Mouse (Mus musculus): ENCODE measurements around the gene Eif4h. TPM values are rescaled to one million over a fixed set of nuclear protein-coding genes. Genes with fewer than 3 reads are reported as not detected.

Gene Eif4h
- polyA plus RNA-seq, 1 experiment from 2014 or later = 326 TPM

DNA sequence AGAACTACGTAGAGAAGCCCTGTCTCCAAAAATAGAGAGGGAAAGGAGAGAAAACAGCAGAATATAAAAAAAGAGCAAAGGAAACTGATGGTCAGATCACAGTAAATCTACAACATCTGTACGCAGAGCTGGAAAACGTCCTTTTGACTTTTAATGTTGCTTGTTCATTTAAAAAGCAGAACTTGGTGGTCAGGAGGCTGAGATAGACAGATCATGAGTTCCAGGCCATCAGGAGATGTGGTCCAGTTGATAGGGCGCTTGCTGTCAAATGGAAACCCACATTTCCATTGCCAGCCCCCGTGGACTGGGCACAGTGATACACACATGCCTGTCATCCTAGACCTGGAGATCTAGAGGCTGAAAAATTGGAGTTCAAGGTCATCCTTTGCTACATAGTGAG, 54.5 kb downstream of the Eif4h start:
- 87% methylated on average over 5 of the region's 5 CpGs for WGBS
- no peak overlapping the region for H3K4me3 ChIP-seq (ENCODE audit: control insufficient read depth in 1 of 2, insufficient read depth in 1 of 2, low read depth in 1 of 2, low read length in 2 of 2)

DNA sequence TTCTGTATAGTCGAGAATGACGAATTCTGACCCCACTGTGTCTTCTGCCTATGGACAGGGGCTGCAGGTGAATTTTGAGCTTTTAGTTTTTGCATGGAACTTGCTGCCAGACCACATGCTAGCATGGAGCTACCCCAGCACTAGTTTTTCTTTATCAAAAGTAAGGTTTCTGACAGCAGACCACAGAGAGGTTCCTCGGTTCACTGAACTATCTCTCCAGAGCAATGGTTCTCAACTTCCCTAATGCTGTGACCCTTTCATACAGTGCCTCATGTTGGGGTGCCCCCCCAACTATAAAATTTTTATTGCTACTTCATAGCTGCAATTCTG, 55.4 kb downstream of the Eif4h start:
- H3K27ac ChIP-seq (replicated peaks in 1 of 2; ENCODE audit: control insufficient read depth in 1 of 2, insufficient read depth in 1 of 2, low read depth in 2 of 2, low read length in 2 of 2) = no peak overlapping the region
- H3K4me2 ChIP-seq (ENCODE audit: low read length) = peak overlapping the region; percentile 87; the same call in 1 of the 2 replicates
- peaks cover 15% of the 10 kb centered on the region for H3K36me3 ChIP-seq (ENCODE audit: control insufficient read depth, insufficient read depth, low read length)
- WGBS = 79% methylated on average over 3 of the region's 3 CpGs
- H3K9me3 ChIP-seq (ENCODE audit: control insufficient read depth, low read length) = no peaks in the 10 kb centered on the region
- no peaks in the 10 kb centered on the region for H3K27me3 ChIP-seq (ENCODE audit: control insufficient read depth, insufficient read depth, low read length)
- H3K4me1 ChIP-seq (ENCODE audit: control insufficient read depth in 2 of 2, insufficient read depth in 2 of 2, low read length in 2 of 2) = peaks cover 2 to 9% of the 10 kb centered on the region in 2 experiments; a peak in 3 of 4 replicates
- H3K9ac ChIP-seq (ENCODE audit: low read length) = no peak overlapping the region
- no peak for ATAC-seq (ENCODE audit: insufficient number of reproducible peaks, insufficient read depth, low FRiP score, low read depth)
- no peak overlapping the region for H3K4me3 ChIP-seq (ENCODE audit: control insufficient read depth in 1 of 2, insufficient read depth in 1 of 2, low read depth in 1 of 2, low read length in 2 of 2)

More for the DNA sequence above, 54.5 kb downstream of the Eif4h start:
- no peak for ATAC-seq (ENCODE audit: insufficient number of reproducible peaks, insufficient read depth, low FRiP score, low read depth)
- Histone ChIP-seq H3K27ac (replicated peaks in 1 of 2; ENCODE audit: control insufficient read depth in 1 of 2, insufficient read depth in 1 of 2, low read depth in 2 of 2, low read length in 2 of 2) (no peak overlapping the region), H3K4me1 (ENCODE audit: control insufficient read depth in 2 of 2, insufficient read depth in 2 of 2, low read length in 2 of 2) (peaks cover 2 to 9% of the 10 kb centered on the region in 2 experiments; a peak in 3 of 4 replicates), H3K27me3 (ENCODE audit: control insufficient read depth, insufficient read depth, low read length) (no peaks in the 10 kb centered on the region), H3K4me2 (ENCODE audit: low read length) (no peak overlapping the region), H3K9me3 (ENCODE audit: control insufficient read depth, low read length) (no peaks in the 10 kb centered on the region), H3K36me3 (ENCODE audit: control insufficient read depth, insufficient read depth, low read length) (peaks cover 18% of the 10 kb centered on the region), H3K9ac (ENCODE audit: low read length) (no peak overlapping the region)

DNA sequence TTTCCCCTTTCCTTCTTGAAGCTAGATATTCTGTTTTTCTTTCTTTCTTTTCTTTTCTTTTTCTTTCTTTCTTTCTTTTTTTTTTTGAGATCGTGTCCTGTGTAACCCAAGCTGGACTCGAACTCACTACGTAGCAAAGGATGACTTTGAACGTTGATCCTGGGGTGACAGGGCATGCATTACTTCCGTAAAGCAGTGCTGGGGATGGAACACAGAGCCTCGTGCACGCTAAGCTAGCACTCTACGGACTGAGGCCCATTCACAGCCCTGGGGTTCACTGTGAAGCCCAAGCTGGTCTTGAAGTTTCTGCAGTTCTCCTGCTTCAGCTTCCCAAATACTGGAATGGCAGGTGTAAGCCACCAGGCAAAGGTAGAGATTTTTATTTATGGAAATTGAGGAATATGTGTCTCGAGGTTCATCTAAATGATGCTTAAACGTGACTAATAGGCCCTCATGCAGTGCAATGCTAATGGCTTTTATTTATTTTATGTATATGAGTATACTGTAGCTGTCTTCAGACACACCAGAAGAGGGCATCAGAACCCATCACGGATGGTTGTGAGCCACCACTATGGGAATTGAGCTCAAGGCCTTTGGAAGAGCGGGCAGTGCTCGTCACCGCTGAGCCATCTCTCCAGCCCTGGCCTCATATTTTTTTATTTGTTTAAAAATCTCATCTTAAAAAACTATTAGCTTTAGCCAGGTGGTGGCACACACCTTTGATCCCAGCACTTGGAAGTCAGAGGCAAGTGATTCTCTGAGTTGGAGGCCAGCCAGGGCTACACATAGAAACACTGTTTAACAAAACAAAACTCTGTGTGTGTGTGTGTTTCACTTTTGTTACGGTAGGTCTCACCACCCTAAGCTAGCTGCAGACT, 56.0 kb downstream of the Eif4h start:
- 32% methylated on average over 15 of the region's 15 CpGs for WGBS
- H3K36me3 ChIP-seq (ENCODE audit: control insufficient read depth, insufficient read depth, low read length) = peaks cover 9% of the 10 kb centered on the region; the same call in 1 of the 2 replicates
- no peaks in the 10 kb centered on the region for H3K9me3 ChIP-seq (ENCODE audit: control insufficient read depth, low read length)
- no peak for ATAC-seq (ENCODE audit: insufficient number of reproducible peaks, insufficient read depth, low FRiP score, low read depth)
- peak overlapping the region; percentile 66 to 92 for H3K4me3 ChIP-seq (ENCODE audit: control insufficient read depth in 1 of 2, insufficient read depth in 1 of 2, low read depth in 1 of 2, low read length in 2 of 2)
- peaks cover 2 to 9% of the 10 kb centered on the region in 2 experiments; a peak in 3 of 4 replicates for H3K4me1 ChIP-seq (ENCODE audit: control insufficient read depth in 2 of 2, insufficient read depth in 2 of 2, low read length in 2 of 2)
- H3K27ac ChIP-seq (replicated peaks in 1 of 2; ENCODE audit: control insufficient read depth in 1 of 2, insufficient read depth in 1 of 2, low read depth in 2 of 2, low read length in 2 of 2) = 0 out of 4 replicates have a peak overlapping the region, but pooled peaks of 1 of the 2 experiments have one; percentile 1
- H3K4me2 ChIP-seq (ENCODE audit: low read length) = peak overlapping the region; percentile 87
- H3K27me3 ChIP-seq (ENCODE audit: control insufficient read depth, insufficient read depth, low read length) = no peaks in the 10 kb centered on the region
- H3K9ac ChIP-seq (ENCODE audit: low read length) = peak overlapping the region; percentile 79

DNA sequence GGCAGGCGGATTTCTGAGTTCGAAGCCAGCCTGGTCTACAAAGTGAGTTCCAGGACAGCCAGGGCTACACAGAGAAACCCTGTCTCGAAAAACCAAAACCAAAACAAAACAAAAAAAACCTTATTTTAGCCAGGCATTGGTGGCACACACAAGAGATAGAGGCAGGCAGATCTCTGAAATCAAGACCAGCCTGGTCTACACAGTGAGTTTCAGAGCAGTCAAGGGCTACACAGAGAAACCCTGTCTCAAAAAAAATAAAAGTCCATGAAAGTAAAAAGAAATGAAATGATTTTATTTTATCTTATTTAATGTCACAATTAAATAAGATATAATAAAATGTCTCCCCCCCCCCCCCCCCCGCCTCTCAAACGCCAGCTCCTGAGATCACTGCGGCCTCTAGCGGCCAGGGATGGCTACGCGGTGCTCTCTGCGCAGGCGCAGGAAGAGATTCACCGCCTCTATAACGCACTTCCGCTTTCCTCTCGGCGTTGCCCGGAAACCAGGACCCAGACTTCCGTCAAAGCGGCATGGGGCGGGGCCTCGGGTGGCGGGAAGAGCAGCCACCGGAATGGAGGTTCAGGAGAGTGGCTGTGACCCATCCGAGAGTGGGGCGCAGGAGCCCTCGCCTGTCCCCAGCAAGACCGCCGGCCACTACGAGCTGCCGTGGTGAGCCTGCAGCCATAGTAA, 56.9 kb downstream of the Eif4h start:
- peak overlapping the region; percentile 79 for H3K9ac ChIP-seq (ENCODE audit: low read length)
- ATAC-seq (ENCODE audit: insufficient number of reproducible peaks, insufficient read depth, low FRiP score, low read depth) = peak; percentile 89
- H3K4me3 ChIP-seq (ENCODE audit: control insufficient read depth in 1 of 2, insufficient read depth in 1 of 2, low read depth in 1 of 2, low read length in 2 of 2) = peak overlapping the region; percentile 66 to 92
- peaks cover 8% of the 10 kb centered on the region; the same call in 1 of the 2 replicates for H3K36me3 ChIP-seq (ENCODE audit: control insufficient read depth, insufficient read depth, low read length)
- H3K27ac ChIP-seq (replicated peaks in 1 of 2; ENCODE audit: control insufficient read depth in 1 of 2, insufficient read depth in 1 of 2, low read depth in 2 of 2, low read length in 2 of 2) = 0 out of 4 replicates have a peak overlapping the region, but pooled peaks of 1 of the 2 experiments have one; percentile 1
- WGBS = 7% methylated on average over 29 of the region's 30 CpGs
- H3K27me3 ChIP-seq (ENCODE audit: control insufficient read depth, insufficient read depth, low read length) = no peaks in the 10 kb centered on the region
- H3K9me3 ChIP-seq (ENCODE audit: control insufficient read depth, low read length) = no peaks in the 10 kb centered on the region
- peaks cover 2 to 9% of the 10 kb centered on the region in 2 experiments; a peak in 3 of 4 replicates for H3K4me1 ChIP-seq (ENCODE audit: control insufficient read depth in 2 of 2, insufficient read depth in 2 of 2, low read length in 2 of 2)
- H3K4me2 ChIP-seq (ENCODE audit: low read length) = peak overlapping the region; percentile 87

DNA sequence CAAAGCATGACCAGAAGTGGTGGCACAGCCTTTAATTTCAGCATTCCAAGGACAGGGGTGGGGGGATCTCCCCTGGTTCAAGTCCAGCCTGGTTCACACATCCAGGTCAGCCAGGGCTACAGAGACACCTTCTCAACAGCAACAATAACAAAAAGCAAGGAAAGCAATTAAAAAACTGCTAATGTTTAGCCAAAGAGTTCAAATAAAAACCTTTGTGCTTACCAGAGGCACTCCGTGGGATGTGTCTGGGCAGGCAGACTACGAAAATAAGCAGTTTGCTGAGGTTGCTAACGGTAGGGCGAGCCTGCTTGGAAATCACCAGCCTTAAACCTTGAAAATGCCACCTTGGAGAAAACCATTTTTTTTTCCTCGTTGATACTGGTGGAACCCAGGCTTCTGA, 58.1 kb downstream of the Eif4h start, which contains the start of gene Rfc2:
Rfc2 (plus strand) TSS at position 221 of the 400 bp plus-strand sequence.
- Histone ChIP-seq H3K27me3 (ENCODE audit: control insufficient read depth, insufficient read depth, low read length) (no peaks in the 10 kb centered on the region), H3K4me3 (ENCODE audit: control insufficient read depth in 1 of 2, insufficient read depth in 1 of 2, low read depth in 1 of 2, low read length in 2 of 2) (no peak within 1 kb of the TSS), H3K27ac (replicated peaks in 1 of 2; ENCODE audit: control insufficient read depth in 1 of 2, insufficient read depth in 1 of 2, low read depth in 2 of 2, low read length in 2 of 2) (no peak within 1 kb of the TSS), H3K9ac (ENCODE audit: low read length) (no peak within 1 kb of the TSS), H3K4me1 (ENCODE audit: control insufficient read depth in 2 of 2, insufficient read depth in 2 of 2, low read length in 2 of 2) (peaks cover 2 to 9% of the 10 kb centered on the region in 2 experiments; a peak in 3 of 4 replicates), H3K4me2 (ENCODE audit: low read length) (no peak within 1 kb of the TSS), H3K36me3 (ENCODE audit: control insufficient read depth, insufficient read depth, low read length) (no peaks in the 10 kb centered on the region), H3K9me3 (ENCODE audit: control insufficient read depth, low read length) (no peaks in the 10 kb centered on the region)
- ATAC-seq (ENCODE audit: insufficient number of reproducible peaks, insufficient read depth, low FRiP score, low read depth) = no peak
- WGBS = 82% methylated on average over 5 of the region's 5 CpGs

DNA sequence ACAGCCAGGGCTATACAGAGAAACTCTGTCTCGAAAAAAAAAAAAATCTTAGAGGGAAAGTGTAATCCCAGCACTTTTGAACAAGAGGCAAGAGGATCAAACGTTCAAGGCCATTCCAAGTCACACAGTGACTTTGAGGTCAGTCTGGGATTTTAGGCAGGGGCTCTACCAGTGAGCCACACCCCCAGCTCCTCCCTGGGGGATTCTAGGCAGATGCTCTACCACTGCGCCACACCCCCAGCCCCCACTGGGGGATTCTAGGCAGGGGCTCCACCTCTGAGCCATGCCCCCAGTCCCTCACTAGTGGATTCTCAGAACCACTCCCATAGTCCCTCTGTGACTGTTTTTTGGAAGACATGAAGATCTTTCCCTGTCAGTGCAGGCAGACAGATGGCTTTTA, 60.2 kb downstream of the Eif4h start:
- no peak overlapping the region for H3K9ac ChIP-seq (ENCODE audit: low read length)
- WGBS = 61% methylated on average over 3 of the region's 3 CpGs

DNA sequence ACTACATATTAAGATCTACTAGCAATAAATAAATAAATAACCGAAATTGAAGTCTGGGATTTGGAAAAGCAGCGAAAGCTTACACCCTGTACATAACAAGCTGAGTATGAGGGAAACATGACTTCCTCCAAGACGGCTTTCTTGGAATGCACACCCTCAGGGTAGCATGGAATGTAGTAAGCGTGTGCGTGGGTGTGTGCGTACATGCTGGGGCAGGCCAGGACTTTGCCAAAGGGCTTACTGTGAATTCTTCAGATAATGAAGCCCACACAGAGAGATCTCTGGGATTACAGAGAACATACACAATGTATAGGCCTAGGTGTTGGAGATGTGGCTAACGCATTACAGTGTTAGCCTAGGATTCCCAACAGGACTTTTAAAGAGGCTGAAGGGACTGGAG, 61.8 kb downstream of the Eif4h start:
- H3K4me2 ChIP-seq (ENCODE audit: low read length) = no peak overlapping the region
- no peaks in the 10 kb centered on the region for H3K9me3 ChIP-seq (ENCODE audit: control insufficient read depth, low read length)
- H3K9ac ChIP-seq (ENCODE audit: low read length) = no peak overlapping the region
- no peaks in the 10 kb centered on the region for H3K36me3 ChIP-seq (ENCODE audit: control insufficient read depth, insufficient read depth, low read length)
- peaks cover 1 to 2% of the 10 kb centered on the region in 2 experiments for H3K4me1 ChIP-seq (ENCODE audit: control insufficient read depth in 2 of 2, insufficient read depth in 2 of 2, low read length in 2 of 2)
- ATAC-seq (ENCODE audit: insufficient number of reproducible peaks, insufficient read depth, low FRiP score, low read depth) = no peak
- 73% methylated on average over 7 of the region's 7 CpGs for WGBS
- H3K27me3 ChIP-seq (ENCODE audit: control insufficient read depth, insufficient read depth, low read length) = no peaks in the 10 kb centered on the region
- no peak overlapping the region for H3K27ac ChIP-seq (replicated peaks in 1 of 2; ENCODE audit: control insufficient read depth in 1 of 2, insufficient read depth in 1 of 2, low read depth in 2 of 2, low read length in 2 of 2)
- H3K4me3 ChIP-seq (ENCODE audit: control insufficient read depth in 1 of 2, insufficient read depth in 1 of 2, low read depth in 1 of 2, low read length in 2 of 2) = no peak overlapping the region

More for the DNA sequence above, 60.2 kb downstream of the Eif4h start:
- Histone ChIP-seq H3K27me3 (ENCODE audit: control insufficient read depth, insufficient read depth, low read length) (no peaks in the 10 kb centered on the region), H3K4me2 (ENCODE audit: low read length) (no peak overlapping the region), H3K9me3 (ENCODE audit: control insufficient read depth, low read length) (no peaks in the 10 kb centered on the region), H3K36me3 (ENCODE audit: control insufficient read depth, insufficient read depth, low read length) (no peaks in the 10 kb centered on the region), H3K4me3 (ENCODE audit: control insufficient read depth in 1 of 2, insufficient read depth in 1 of 2, low read depth in 1 of 2, low read length in 2 of 2) (no peak overlapping the region), H3K4me1 (ENCODE audit: control insufficient read depth in 2 of 2, insufficient read depth in 2 of 2, low read length in 2 of 2) (peaks cover 2 to 9% of the 10 kb centered on the region in 2 experiments; a peak in 3 of 4 replicates), H3K27ac (replicated peaks in 1 of 2; ENCODE audit: control insufficient read depth in 1 of 2, insufficient read depth in 1 of 2, low read depth in 2 of 2, low read length in 2 of 2) (no peak overlapping the region)
- no peak for ATAC-seq (ENCODE audit: insufficient number of reproducible peaks, insufficient read depth, low FRiP score, low read depth)
